Mouse (Mus musculus): Measurements from ENCODE around the gene Haus7. TPM values are rescaled to one million over a fixed set of nuclear protein-coding genes. Genes with fewer than 3 reads are reported as not detected.

Haus7 gene
- total and polyA plus RNA-seq, 3 experiments = 32.9 to 34.9 (median 34.2) TPM

- Histone ChIP-seq H3K9me3 (replicated peaks; ENCODE audit: low read length) (no peaks in the 10 kb centered on the region), H3K27me3 (replicated peaks) (no peaks in the 10 kb centered on the region), H3K27ac (ENCODE audit: insufficient read depth, low read depth) (no peak overlapping the region), H3K4me1 (ENCODE audit: control insufficient read depth in 1 of 2, insufficient read depth in 2 of 2) (no peaks in the 10 kb centered on the region), H3K36me3 (replicated peaks in 1 of 2; ENCODE audit: control insufficient read depth in 1 of 2, insufficient read depth in 1 of 2, low read length in 1 of 2) (no peaks in the 10 kb centered on the region), H3K4me2 (ENCODE audit: insufficient read depth, low read depth, poor library complexity, severe bottlenecking) (no peak overlapping the region), H3K9ac (ENCODE audit: insufficient read depth, low read depth) (no peak overlapping the region), H3K79me2 (replicated peaks; ENCODE audit: control insufficient read depth, extremely low read depth, insufficient read depth, poor library complexity, severe bottlenecking) (no peaks in the 10 kb centered on the region), H3K4me3 (replicated peaks in 1 of 3; ENCODE audit: low read depth in 2 of 3, low read length in 2 of 3, poor library complexity in 1 of 3) (no peak overlapping the region)
- in situ Hi-C loops (cut with MboI; ENCODE audit: low pct_ligation_motif_present, low pct_unique_long_range_greater_than_20kb, low sequenced_read_pairs) (no loop called here), dilution Hi-C loops (cut with MboI; ENCODE audit: extremely low pct_ligation_motif_present, extremely low pct_unique_long_range_greater_than_20kb, low sequenced_read_pairs) (no loop called here)
- DNase-seq (ENCODE audit: extremely low read depth) = no peak
- TF ChIP-seq ZC3H11A (IDR thresholded peaks at IDR 0.05; ENCODE audit: low read depth, low read length) (no peak), MAZ (IDR thresholded peaks at IDR 0.05; ENCODE audit: low read depth, low read length) (no peak), POLR2AphosphoS2 (IDR thresholded peaks at IDR 0.05; ENCODE audit: low read depth, low read length) (no peak), JUND (conservative IDR thresholded peaks at IDR 0.05; ENCODE audit: low read depth, low read length) (no peak), RCOR1 (conservative IDR thresholded peaks at IDR 0.05; ENCODE audit: low read depth, low read length) (no peak), MXI1 (IDR thresholded peaks at IDR 0.05; ENCODE audit: low read depth, low read length) (no peak), E2F4 (IDR thresholded peaks at IDR 0.05; ENCODE audit: insufficient replicate concordance, low read depth, low read length) (no peak), MAFK (IDR thresholded peaks at IDR 0.05; ENCODE audit: insufficient replicate concordance, low read length) (no peak), TCF12 (IDR thresholded peaks at IDR 0.05; ENCODE audit: low read depth, low read length) (no peak), ZNF384 (IDR thresholded peaks at IDR 0.05; ENCODE audit: low read depth, low read length) (no peak), BHLHE40 (IDR thresholded peaks at IDR 0.05; ENCODE audit: low read depth, low read length) (no peak), TBP (conservative IDR thresholded peaks at IDR 0.05; ENCODE audit: low read depth, low read length) (no peak), MYC (IDR thresholded peaks at IDR 0.05; ENCODE audit: low read depth, low read length) (no peak), ZKSCAN1 (IDR thresholded peaks at IDR 0.05; ENCODE audit: borderline replicate concordance, low read depth, low read length) (no peak), HCFC1 (IDR thresholded peaks at IDR 0.05; ENCODE audit: low read depth, low read length) (no peak), CTCF (conservative IDR thresholded peaks at IDR 0.05 in 1 of 2, IDR thresholded peaks at IDR 0.05 in 1 of 2; ENCODE audit: low read depth in 2 of 2, low read length in 2 of 2) (no peak), NELFE (IDR thresholded peaks at IDR 0.05; ENCODE audit: low read depth, low read length) (no peak)
These were observed 46.4 kb upstream of the Haus7 start for GRCm38 (mm10) chrX:73505130-73505735.

GRCm38 (mm10) chrX:73496746-73497145, 37.9 kb upstream of the Haus7 start:
- Histone ChIP-seq H3K27ac (ENCODE audit: insufficient read depth, low read depth) (no peak overlapping the region), H3K4me3 (replicated peaks in 1 of 3; ENCODE audit: low read depth in 2 of 3, low read length in 2 of 3, poor library complexity in 1 of 3) (no peak overlapping the region), H3K27me3 (replicated peaks) (no peaks in the 10 kb centered on the region), H3K4me2 (ENCODE audit: insufficient read depth, low read depth, poor library complexity, severe bottlenecking) (no peak overlapping the region), H3K79me2 (replicated peaks; ENCODE audit: control insufficient read depth, extremely low read depth, insufficient read depth, poor library complexity, severe bottlenecking) (no peaks in the 10 kb centered on the region), H3K36me3 (replicated peaks in 1 of 2; ENCODE audit: control insufficient read depth in 1 of 2, insufficient read depth in 1 of 2, low read length in 1 of 2) (no peaks in the 10 kb centered on the region), H3K9ac (ENCODE audit: insufficient read depth, low read depth) (no peak overlapping the region), H3K9me3 (replicated peaks; ENCODE audit: low read length) (no peaks in the 10 kb centered on the region), H3K4me1 (ENCODE audit: control insufficient read depth in 1 of 2, insufficient read depth in 2 of 2) (no peaks in the 10 kb centered on the region)
- in situ Hi-C loops (cut with MboI; ENCODE audit: low pct_ligation_motif_present, low pct_unique_long_range_greater_than_20kb, low sequenced_read_pairs) = no loop called here
- dilution Hi-C loops (cut with MboI; ENCODE audit: extremely low pct_ligation_motif_present, extremely low pct_unique_long_range_greater_than_20kb, low sequenced_read_pairs) = no loop called here
- DNase-seq (ENCODE audit: extremely low read depth) = no peak
- TF ChIP-seq ZNF384 (IDR thresholded peaks at IDR 0.05; ENCODE audit: low read depth, low read length) (no peak), RAD21 (IDR thresholded peaks at IDR 0.05; ENCODE audit: low read depth, low read length) (no peak)

Data from CH12.LX (cell line).